Mouse (Mus musculus) hindbrain, embryonic 14.5 days (tissue): Measurements from ENCODE around the gene Btnl6. TPM values are rescaled to one million over a fixed set of nuclear protein-coding genes. Genes with fewer than 3 reads are reported as not detected.
"Not testable (repeated sequence)": the region's sequence is repeated elsewhere in the genome, so short reads cannot be mapped to it uniquely, and the experiment has no call there.

Experiments
- ATAC-seq: fragments of 200-750 bp; cut with Nextera tagmentation; 2 replicates; pipeline ENCODE4 v1.8.0; 2017; ENCODE audit warnings: moderate number of reproducible peaks, mild to moderate bottlenecking, moderate TSS enrichment, moderate library complexity; ENCODE audit not compliant: low FRiP score
- DNase-seq: peaks from one replicate; pipeline ENCODE4 v3.0.0-alpha.2; 2015; ENCODE audit warnings: low spot score
- H3K27ac ChIP-seq: fragments of 300-500 bp; sonication (generic); 2 replicates; pipeline ENCODE4 v1.5.1; 2014; ENCODE audit warnings: mild to moderate bottlenecking, moderate library complexity
- H3K27me3 ChIP-seq: fragments of 300-500 bp; sonication (generic); 2 replicates; pipeline ENCODE4 v1.6.1; 2014; ENCODE audit warnings: mild to moderate bottlenecking, low read length, mixed read lengths; ENCODE audit not compliant: control insufficient read depth, insufficient read depth
- H3K36me3 ChIP-seq: fragments of 300-500 bp; sonication (generic); replicated peaks from 2 replicates; pipeline ENCODE4 v1.6.1; 2014; ENCODE audit not compliant: control insufficient read depth, insufficient read depth
- H3K4me1 ChIP-seq: fragments of 300-500 bp; sonication (generic); replicated peaks from 2 replicates; pipeline ENCODE4 v1.6.1; 2014; ENCODE audit warnings: antibody characterized with exemption, low read length, mixed read lengths; ENCODE audit not compliant: control insufficient read depth, insufficient read depth
- H3K4me2 ChIP-seq: fragments of 300-500 bp; sonication (generic); replicated peaks from 2 replicates; pipeline ENCODE4 v1.6.1; 2014; ENCODE audit warnings: mild to moderate bottlenecking, moderate library complexity
- H3K4me3 ChIP-seq: fragments of 300-500 bp; sonication (generic); replicated peaks from 2 replicates; pipeline ENCODE4 v1.5.1; 2014; ENCODE audit warnings: mild to moderate bottlenecking, low read length
- H3K9ac ChIP-seq: fragments of 300-500 bp; sonication (generic); 2 replicates; pipeline ENCODE4 v1.6.1; 2014
- H3K9me3 ChIP-seq: fragments of 300-500 bp; sonication (generic); 2 replicates; pipeline ENCODE4 v1.6.1; 2016; ENCODE audit warnings: low read length; ENCODE audit not compliant: control insufficient read depth
- WGBS: fragments of 180-500 bp; shearing (Covaris S2); extraction: QIAGEN DNeasy Blood & Tissue Kit; methylation state at CpG from one replicate; pipeline ENCODE4 v1.1.7; 2014; 5-methylcytosine and 5-hydroxymethylcytosine counted together
- polyA plus RNA-seq: library from polyadenylated mRNA; unstranded; fragments of >200 nt; fragmentation: Nextera tagmentation; extraction: Ambion mirVana; gene quantifications from 2 replicates; pipeline ENCODE4 v1.2.1, GENCODE M21; 2014

Gene Btnl6
- polyA plus RNA-seq, 1 experiment from 2014 or later, result not detected

DNA sequence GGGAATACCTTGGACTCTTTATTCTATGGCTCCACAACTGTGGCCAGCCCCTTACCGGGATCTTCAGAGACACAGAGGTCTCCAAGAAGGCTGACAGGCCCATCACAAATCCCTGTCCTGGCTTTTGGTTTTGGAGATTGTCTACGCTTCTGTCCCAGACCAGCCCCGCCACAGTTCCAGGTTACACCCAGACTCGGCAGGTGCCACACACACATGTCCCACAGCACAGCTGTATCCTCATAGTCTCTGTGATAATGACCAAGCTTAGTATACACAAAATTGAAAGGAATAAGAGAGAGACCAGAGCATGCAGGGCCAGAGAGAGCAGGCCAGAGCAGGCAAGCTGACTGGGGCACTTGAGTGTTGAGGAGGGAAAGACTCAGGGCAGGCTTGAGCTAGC is 643 bp upstream of the Btnl6 start:
- DNase-seq (no peak), ATAC-seq (no peak)
- Histone ChIP-seq H3K4me2 (no peak overlapping the region), H3K4me3 (no peak overlapping the region), H3K36me3 (no peaks in the 10 kb centered on the region), H3K9me3 (no peaks in the 10 kb centered on the region), H3K9ac (no peak overlapping the region), H3K4me1 (no peaks in the 10 kb centered on the region), H3K27ac (no peak overlapping the region), H3K27me3 (no peaks in the 10 kb centered on the region)
- 94% methylated on average over 4 of the region's 4 CpGs for WGBS

DNA sequence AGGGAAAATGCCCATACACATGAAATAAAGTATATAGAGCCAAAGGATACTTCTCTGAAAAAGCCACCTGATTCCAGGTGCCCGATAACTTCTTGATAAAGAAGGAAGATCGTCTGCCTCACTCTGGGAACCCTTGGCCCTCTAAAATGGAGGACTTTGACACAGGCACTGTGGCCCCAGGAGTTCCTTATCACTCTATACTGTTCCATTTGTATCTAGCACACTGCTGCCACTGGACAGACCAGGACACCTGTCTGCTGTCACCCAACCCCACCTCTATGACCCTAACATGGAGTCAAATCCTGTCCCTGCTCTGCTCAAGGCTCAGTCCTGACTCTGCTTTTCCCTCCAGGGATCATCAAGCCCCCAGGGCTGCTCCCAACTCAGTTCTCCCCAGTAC is 638 bp downstream of the Btnl6 start:
- H3K27me3 ChIP-seq, result no peaks in the 10 kb centered on the region
- H3K36me3 ChIP-seq, result no peaks in the 10 kb centered on the region
- no peak overlapping the region for H3K9ac ChIP-seq
- H3K9me3 ChIP-seq, result no peaks in the 10 kb centered on the region
- no peaks in the 10 kb centered on the region for H3K4me1 ChIP-seq
- WGBS, result 63% methylated on average over 2 of the region's 2 CpGs
- H3K27ac ChIP-seq, result no peak overlapping the region
- H3K4me2 ChIP-seq, result no peak overlapping the region
- no peak for ATAC-seq
- DNase-seq, result no peak
- no peak overlapping the region for H3K4me3 ChIP-seq

DNA sequence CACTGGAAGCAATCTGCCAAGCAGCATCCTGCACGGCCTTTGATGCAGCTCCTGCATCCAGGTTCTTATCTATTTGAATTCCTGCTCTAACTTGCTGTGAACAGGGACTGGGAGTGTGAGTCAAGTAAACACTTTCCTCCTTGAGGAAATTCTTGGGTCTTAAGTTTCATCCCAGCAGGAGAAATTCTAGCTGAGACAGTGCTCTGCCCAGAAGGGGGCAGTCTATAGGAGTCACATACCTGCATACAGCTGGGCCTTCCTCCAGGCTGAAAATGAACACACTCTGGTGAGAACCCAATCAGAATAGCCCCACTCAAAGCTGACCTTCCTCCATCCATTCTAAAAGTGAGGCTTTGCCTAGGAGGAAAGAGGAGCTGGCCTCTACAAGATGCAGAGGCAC is 5.4 kb downstream of the Btnl6 start:
- not testable (repeated sequence) for H3K4me2 ChIP-seq, H3K36me3 ChIP-seq, H3K4me3 ChIP-seq, H3K27ac ChIP-seq, H3K27me3 ChIP-seq, H3K4me1 ChIP-seq, H3K9ac ChIP-seq, H3K9me3 ChIP-seq, ATAC-seq, DNase-seq
- WGBS, result 70% methylated on average over 1 of the region's 1 CpGs

GRCm38 (mm10) chr17:34507591-34507990 is 9.6 kb downstream of the Btnl6 start:
- H3K27ac ChIP-seq, result no peak overlapping the region
- H3K9me3 ChIP-seq, result no peaks in the 10 kb centered on the region
- no peaks in the 10 kb centered on the region for H3K4me1 ChIP-seq
- no peak for ATAC-seq
- H3K4me2 ChIP-seq, result no peak overlapping the region
- H3K9ac ChIP-seq, result no peak overlapping the region
- DNase-seq, result no peak
- H3K36me3 ChIP-seq, result no peaks in the 10 kb centered on the region
- H3K4me3 ChIP-seq, result no peak overlapping the region
- no peaks in the 10 kb centered on the region for H3K27me3 ChIP-seq

DNA sequence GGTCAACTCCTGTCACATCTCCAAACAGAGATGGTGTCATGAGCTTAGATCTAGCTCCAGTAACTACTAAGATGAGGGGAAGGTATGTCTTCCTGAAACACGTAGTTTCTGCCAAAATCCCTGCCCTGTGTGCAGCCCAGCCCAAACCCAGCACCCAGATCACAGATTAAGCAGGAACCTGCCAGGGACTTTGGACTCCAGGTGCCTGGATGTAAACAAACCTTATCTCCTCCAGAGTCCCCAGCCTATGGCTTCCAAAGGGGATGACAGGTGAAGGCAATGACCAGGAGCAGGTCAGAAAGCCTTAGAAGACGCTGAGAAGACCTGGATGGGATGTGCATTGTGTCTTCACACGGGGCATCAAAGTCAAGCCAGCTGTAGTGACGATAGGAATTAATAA is 19.4 kb downstream of the Btnl6 start:
- not testable (repeated sequence) for H3K27me3 ChIP-seq, H3K4me2 ChIP-seq, H3K36me3 ChIP-seq, H3K9me3 ChIP-seq, ATAC-seq, DNase-seq, H3K4me3 ChIP-seq, H3K9ac ChIP-seq, H3K4me1 ChIP-seq, H3K27ac ChIP-seq
- WGBS, result 74% methylated on average over 2 of the region's 4 CpGs

- not testable (repeated sequence) for H3K9me3 ChIP-seq, ATAC-seq, H3K27ac ChIP-seq, H3K27me3 ChIP-seq, H3K36me3 ChIP-seq, H3K4me3 ChIP-seq, H3K4me2 ChIP-seq, H3K4me1 ChIP-seq, H3K9ac ChIP-seq, DNase-seq
- WGBS, result 89% methylated on average over 3 of the region's 3 CpGs
Measured at GRCm38 (mm10) chr17:34497319-34497718, 19.8 kb downstream of the Btnl6 start.

DNA sequence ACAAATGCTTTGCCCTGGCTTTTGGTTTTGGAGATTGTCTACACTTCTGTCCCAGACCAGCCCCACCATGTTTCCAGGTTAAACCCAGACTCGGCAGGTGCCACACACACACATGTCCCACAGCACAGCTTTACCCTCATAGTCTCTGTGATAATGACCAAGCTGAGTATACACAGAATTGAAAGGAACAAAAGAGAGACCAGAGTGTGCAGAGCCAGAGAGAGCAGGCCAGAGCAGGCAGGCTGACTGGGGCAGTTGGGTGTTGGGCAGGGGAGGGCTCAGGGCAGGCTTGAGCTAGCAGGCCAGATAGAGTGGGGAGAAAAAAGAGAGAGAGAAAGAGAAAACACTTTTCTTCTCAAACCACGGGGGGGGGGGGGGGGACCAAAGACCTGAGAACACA is 20.6 kb downstream of the Btnl6 start:
- DNase-seq (no peak), ATAC-seq (no peak)
- Histone ChIP-seq H3K9ac (no peak overlapping the region), H3K4me1 (no peaks in the 10 kb centered on the region), H3K27ac (no peak overlapping the region), H3K9me3 (no peaks in the 10 kb centered on the region), H3K36me3 (no peaks in the 10 kb centered on the region), H3K4me3 (no peak overlapping the region), H3K4me2 (no peak overlapping the region), H3K27me3 (no peaks in the 10 kb centered on the region)
- WGBS, result 86% methylated on average over 1 of the region's 2 CpGs

DNA sequence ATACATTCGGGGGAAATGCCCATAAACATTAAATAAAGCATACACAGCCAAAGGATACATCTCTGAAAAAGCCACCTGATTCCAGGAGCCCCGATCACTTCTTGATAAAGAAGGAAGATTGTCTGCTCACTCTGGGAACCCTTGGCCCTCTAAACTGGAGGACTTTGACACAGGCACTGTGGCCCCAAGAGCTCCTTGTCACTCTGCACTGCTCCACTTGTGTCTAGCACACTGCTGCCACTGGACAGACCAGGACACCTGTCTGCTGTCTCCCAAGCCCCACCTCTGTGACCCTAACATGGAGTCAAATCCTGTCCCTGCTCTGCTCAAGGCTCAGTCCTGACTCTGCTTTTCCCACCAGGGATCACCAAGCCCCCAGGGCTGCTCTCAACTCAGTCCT is 22.0 kb downstream of the Btnl6 start:
- not testable (repeated sequence) for H3K4me2 ChIP-seq, H3K36me3 ChIP-seq, H3K9ac ChIP-seq, ATAC-seq, H3K9me3 ChIP-seq, H3K4me3 ChIP-seq, H3K4me1 ChIP-seq, H3K27me3 ChIP-seq, H3K27ac ChIP-seq, DNase-seq
- 92% methylated on average over 2 of the region's 2 CpGs for WGBS

DNA sequence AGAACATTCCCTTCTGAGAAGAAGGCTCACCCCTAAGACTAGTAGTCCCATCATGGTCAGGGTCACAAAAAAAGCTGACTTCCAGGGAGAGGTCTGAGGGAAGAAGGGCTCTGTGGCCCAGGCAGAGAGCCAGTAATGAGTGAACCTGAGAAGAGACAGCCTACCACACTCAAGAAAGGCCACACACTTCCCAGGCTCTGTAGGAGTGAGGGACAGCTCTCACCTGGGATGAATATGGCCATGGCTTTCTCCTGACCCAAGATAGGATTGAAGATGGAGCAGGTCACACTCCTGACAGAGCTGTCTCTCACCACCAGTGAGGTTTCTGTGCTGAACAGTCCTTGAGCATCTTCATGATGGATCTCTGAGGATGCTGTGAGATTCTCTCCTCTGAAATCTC is 24.4 kb downstream of the Btnl6 start:
- Histone ChIP-seq H3K27ac (no peak overlapping the region), H3K9ac (no peak overlapping the region), H3K4me2 (no peak overlapping the region), H3K27me3 (no peaks in the 10 kb centered on the region), H3K4me1 (no peaks in the 10 kb centered on the region), H3K4me3 (no peak overlapping the region), H3K9me3 (no peaks in the 10 kb centered on the region), H3K36me3 (no peaks in the 10 kb centered on the region)
- DNase-seq, result no peak
- no peak for ATAC-seq

DNA sequence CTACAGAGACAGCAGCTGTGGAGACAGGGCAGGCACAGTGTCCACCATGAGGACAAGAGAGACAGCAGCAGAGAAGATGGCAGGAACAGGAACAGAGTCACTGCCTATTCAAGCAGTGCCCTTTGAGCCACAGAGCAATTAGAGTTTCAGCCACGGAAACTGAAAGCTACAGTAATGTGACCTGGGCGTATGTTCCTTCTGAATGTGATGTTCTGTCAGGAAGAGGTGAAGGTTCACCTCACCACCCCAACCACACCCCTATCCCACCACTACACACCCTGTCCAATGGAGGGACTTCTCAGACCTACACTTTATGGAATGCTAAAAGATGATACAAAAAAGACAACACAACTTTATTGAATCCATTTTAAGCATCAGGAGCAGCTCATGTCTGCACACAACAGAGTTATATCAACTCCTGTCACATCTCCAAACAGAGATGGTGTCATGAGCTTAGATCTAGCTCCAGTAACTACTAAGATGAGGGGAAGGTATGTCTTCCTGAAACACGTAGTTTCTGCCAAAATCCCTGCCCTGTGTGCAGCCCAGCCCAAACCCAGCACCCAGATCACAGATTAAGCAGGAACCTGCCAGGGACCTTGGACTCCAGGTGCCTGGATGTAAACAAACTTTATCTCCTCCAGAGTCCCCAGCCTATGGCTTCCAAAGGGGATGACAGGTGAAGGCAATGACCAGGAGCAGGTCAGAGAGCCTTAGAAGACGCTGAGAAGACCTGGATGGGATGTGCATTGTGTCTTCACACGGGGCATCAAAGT is 39.7 kb downstream of the Btnl6 start, which contains the start of gene Btnl4:
Gene Btnl4 (minus strand): TSS at position 81 of the 776 bp plus-strand sequence.
- DNase-seq, H3K27me3 ChIP-seq, H3K9me3 ChIP-seq, ATAC-seq, H3K4me1 ChIP-seq, H3K36me3 ChIP-seq, H3K9ac ChIP-seq, H3K4me3 ChIP-seq, H3K27ac ChIP-seq, H3K4me2 ChIP-seq: not testable (repeated sequence)
- 90% methylated on average over 4 of the region's 5 CpGs for WGBS
